Mouse (Mus musculus): ENCODE measurements around the gene Fam198a. TPM values are rescaled to one million over a fixed set of nuclear protein-coding genes. Genes with fewer than 3 reads are reported as not detected.

Fam198a gene
- polyA plus RNA-seq, 1 experiment from 2014 or later, result 2.1 TPM

- Histone ChIP-seq H3K4me1 (replicated peaks) (no peaks in the 10 kb centered on the region; the same call in 1 of the 2 replicates), H3K9ac (no peak overlapping the region), H3K36me3 (no peaks in the 10 kb centered on the region), H3K27me3 (no peaks in the 10 kb centered on the region), H3K4me2 (no peak overlapping the region), H3K9me3 (no peaks in the 10 kb centered on the region), H3K4me3 (no peak overlapping the region), H3K27ac (no peak overlapping the region)
- 80% methylated on average over 4 of the region's 4 CpGs for WGBS
- ATAC-seq (ENCODE audit: low FRiP score), result no peak
Observed at GRCm38 (mm10) chr9:121912786-121913185, 38.0 kb upstream of the Fam198a start.

- Histone ChIP-seq H3K9me3 (no peaks in the 10 kb centered on the region), H3K4me2 (no peak overlapping the region), H3K9ac (no peak overlapping the region), H3K27ac (no peak overlapping the region), H3K27me3 (no peaks in the 10 kb centered on the region), H3K36me3 (no peaks in the 10 kb centered on the region), H3K4me1 (replicated peaks) (no peaks in the 10 kb centered on the region; the same call in 1 of the 2 replicates), H3K4me3 (no peak overlapping the region)
- no peak for ATAC-seq (ENCODE audit: low FRiP score)
- 89% methylated on average over 8 of the region's 8 CpGs for WGBS
Observed at GRCm38 (mm10) chr9:121914226-121914757, 36.5 kb upstream of the Fam198a start.

GRCm38 (mm10) chr9:121915056-121915455 lies 35.7 kb upstream of the Fam198a start:
- Histone ChIP-seq H3K36me3 (no peaks in the 10 kb centered on the region), H3K27me3 (no peaks in the 10 kb centered on the region), H3K4me2 (no peak overlapping the region), H3K4me3 (no peak overlapping the region), H3K9me3 (no peaks in the 10 kb centered on the region), H3K9ac (no peak overlapping the region), H3K4me1 (replicated peaks) (no peaks in the 10 kb centered on the region; the same call in 1 of the 2 replicates), H3K27ac (no peak overlapping the region)
- 89% methylated on average over 10 of the region's 10 CpGs for WGBS
- ATAC-seq (ENCODE audit: low FRiP score), result no peak

GRCm38 (mm10) chr9:121916102-121916501 lies 34.7 kb upstream of the Fam198a start, which contains the start of gene Cyp8b1:
Cyp8b1 (minus strand) TSS chr9:121916305.
- Histone ChIP-seq H3K27me3 (no peaks in the 10 kb centered on the region), H3K9me3 (no peaks in the 10 kb centered on the region), H3K9ac (no peak within 1 kb of the TSS), H3K4me2 (no peak within 1 kb of the TSS), H3K27ac (no peak within 1 kb of the TSS), H3K36me3 (no peaks in the 10 kb centered on the region), H3K4me1 (replicated peaks) (no peaks in the 10 kb centered on the region; the same call in 1 of the 2 replicates), H3K4me3 (no peak within 1 kb of the TSS)
- 86% methylated on average over 8 of the region's 8 CpGs for WGBS
- no peak for ATAC-seq (ENCODE audit: low FRiP score)

- Histone ChIP-seq H3K4me2 (no peak overlapping the region), H3K4me1 (replicated peaks) (no peaks in the 10 kb centered on the region; the same call in 1 of the 2 replicates), H3K4me3 (no peak overlapping the region), H3K9ac (no peak overlapping the region), H3K9me3 (no peaks in the 10 kb centered on the region), H3K27me3 (no peaks in the 10 kb centered on the region), H3K27ac (no peak overlapping the region), H3K36me3 (no peaks in the 10 kb centered on the region)
- WGBS, result 74% methylated on average over 10 of the region's 10 CpGs
- no peak for ATAC-seq (ENCODE audit: low FRiP score)
Observed at GRCm38 (mm10) chr9:121919027-121919501, 31.7 kb upstream of the Fam198a start.

GRCm38 (mm10) chr9:121923443-121923842 lies 27.3 kb upstream of the Fam198a start:
- Histone ChIP-seq H3K9ac (no peak overlapping the region), H3K27ac (no peak overlapping the region), H3K4me2 (no peak overlapping the region), H3K36me3 (no peaks in the 10 kb centered on the region), H3K4me1 (replicated peaks) (no peaks in the 10 kb centered on the region), H3K9me3 (no peaks in the 10 kb centered on the region), H3K4me3 (no peak overlapping the region), H3K27me3 (no peaks in the 10 kb centered on the region)
- WGBS, result 85% methylated on average over 8 of the region's 8 CpGs
- ATAC-seq (ENCODE audit: low FRiP score), result no peak

- 82% methylated on average over 5 of the region's 5 CpGs for WGBS
- H3K4me2 ChIP-seq, result no peak overlapping the region
- H3K9ac ChIP-seq, result no peak overlapping the region
- H3K27ac ChIP-seq, result no peak overlapping the region
- no peaks in the 10 kb centered on the region for H3K27me3 ChIP-seq
- ATAC-seq (ENCODE audit: low FRiP score), result no peak
- H3K4me3 ChIP-seq, result no peak overlapping the region
- no peaks in the 10 kb centered on the region for H3K36me3 ChIP-seq
- no peaks in the 10 kb centered on the region for H3K4me1 ChIP-seq (replicated peaks)
- H3K9me3 ChIP-seq, result no peaks in the 10 kb centered on the region
Observed at GRCm38 (mm10) chr9:121923906-121924305, 26.9 kb upstream of the Fam198a start.

- 92% methylated on average over 9 of the region's 9 CpGs for WGBS
- H3K4me3 ChIP-seq, result no peak overlapping the region
- no peak overlapping the region for H3K4me2 ChIP-seq
- no peaks in the 10 kb centered on the region for H3K27me3 ChIP-seq
- H3K27ac ChIP-seq, result no peak overlapping the region
- H3K4me1 ChIP-seq (replicated peaks), result no peaks in the 10 kb centered on the region
- no peak overlapping the region for H3K9ac ChIP-seq
- ATAC-seq (ENCODE audit: low FRiP score), result no peak
- H3K9me3 ChIP-seq, result no peaks in the 10 kb centered on the region
- H3K36me3 ChIP-seq, result no peaks in the 10 kb centered on the region
Observed at GRCm38 (mm10) chr9:121924901-121925560, 25.8 kb upstream of the Fam198a start.

GRCm38 (mm10) chr9:121925959-121926358 lies 24.8 kb upstream of the Fam198a start:
- WGBS, result 80% methylated on average over 8 of the region's 8 CpGs

GRCm38 (mm10) chr9:121926634-121927405 lies 24.0 kb upstream of the Fam198a start:
- Histone ChIP-seq H3K4me2 (no peak overlapping the region), H3K27me3 (no peaks in the 10 kb centered on the region), H3K36me3 (no peaks in the 10 kb centered on the region), H3K9me3 (no peaks in the 10 kb centered on the region), H3K9ac (no peak overlapping the region), H3K27ac (no peak overlapping the region), H3K4me3 (no peak overlapping the region), H3K4me1 (replicated peaks) (no peaks in the 10 kb centered on the region)
- ATAC-seq (ENCODE audit: low FRiP score), result no peak
- WGBS, result 72% methylated on average over 11 of the region's 11 CpGs

More at GRCm38 (mm10) chr9:121925959-121926358, 24.8 kb upstream of the Fam198a start:
- Histone ChIP-seq H3K27me3 (no peaks in the 10 kb centered on the region), H3K36me3 (no peaks in the 10 kb centered on the region), H3K9me3 (no peaks in the 10 kb centered on the region), H3K27ac (no peak overlapping the region), H3K4me2 (no peak overlapping the region), H3K4me1 (replicated peaks) (no peaks in the 10 kb centered on the region), H3K9ac (no peak overlapping the region), H3K4me3 (no peak overlapping the region)
- no peak for ATAC-seq (ENCODE audit: low FRiP score)

- H3K4me2 ChIP-seq, result no peak overlapping the region
- no peaks in the 10 kb centered on the region for H3K4me1 ChIP-seq (replicated peaks)
- no peaks in the 10 kb centered on the region for H3K36me3 ChIP-seq
- no peak overlapping the region for H3K4me3 ChIP-seq
- H3K9ac ChIP-seq, result no peak overlapping the region
- no peaks in the 10 kb centered on the region for H3K27me3 ChIP-seq
- WGBS, result 86% methylated on average over 7 of the region's 7 CpGs
- no peak for ATAC-seq (ENCODE audit: low FRiP score)
- H3K9me3 ChIP-seq, result no peaks in the 10 kb centered on the region
- H3K27ac ChIP-seq, result no peak overlapping the region
Observed at GRCm38 (mm10) chr9:121927721-121928120, 23.1 kb upstream of the Fam198a start.

- WGBS, result 30% methylated on average over 2 of the region's 2 CpGs
- no peak overlapping the region for H3K27ac ChIP-seq
- no peak overlapping the region for H3K4me2 ChIP-seq
- no peaks in the 10 kb centered on the region for H3K36me3 ChIP-seq
- no peaks in the 10 kb centered on the region for H3K27me3 ChIP-seq
- no peak overlapping the region for H3K9ac ChIP-seq
- no peaks in the 10 kb centered on the region for H3K9me3 ChIP-seq
- H3K4me1 ChIP-seq (replicated peaks), result no peaks in the 10 kb centered on the region
- no peak overlapping the region for H3K4me3 ChIP-seq
- no peak for ATAC-seq (ENCODE audit: low FRiP score)
Observed at GRCm38 (mm10) chr9:121928498-121928897, 22.3 kb upstream of the Fam198a start.
